Mouse (Mus musculus): ENCODE data around the gene Map10. TPM values are rescaled to one million over a fixed set of nuclear protein-coding genes. Genes with fewer than 3 reads are reported as not detected.

Gene Map10
- total and polyA plus RNA-seq, 3 experiments, result 1.5 to 5.9 (median 4.9) TPM

DNA sequence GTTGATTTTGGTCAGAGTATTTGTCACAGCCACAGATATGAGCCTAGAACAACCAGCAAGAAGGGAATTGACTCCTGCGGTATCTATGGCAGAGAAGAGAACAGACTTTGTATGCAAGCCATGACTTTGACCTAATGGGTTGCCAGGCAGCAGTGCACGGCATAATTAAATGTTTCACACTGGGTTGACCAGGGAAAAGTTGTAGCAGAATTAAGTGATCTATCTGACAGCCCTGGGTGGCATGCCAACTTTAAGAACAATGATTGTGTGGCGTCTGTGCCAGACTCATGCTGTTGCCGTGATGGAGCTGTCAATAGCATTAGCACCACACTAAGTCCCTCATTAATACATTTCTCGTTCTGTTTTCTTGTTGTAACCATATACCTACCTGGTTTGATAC lies 11.1 kb upstream of the Map10 start:
- no peaks in the 10 kb centered on the region for H3K79me2 ChIP-seq (replicated peaks; ENCODE audit: control insufficient read depth, insufficient read depth, low read length)
- no peak for DNase-seq
- no peaks in the 10 kb centered on the region; the same call in 1 of the 2 replicates for H3K4me1 ChIP-seq (ENCODE audit: control insufficient read depth, insufficient read depth, low read length)
- intact Hi-C loops (cut with DNase I), result no loop called here
- no peak overlapping the region for H3K4me3 ChIP-seq
- H3K27ac ChIP-seq, result no peak overlapping the region
- WGBS, result 70% methylated on average over 5 of the region's 5 CpGs
- H3K27me3 ChIP-seq (ENCODE audit: control insufficient read depth, insufficient read depth, low read length), result no peaks in the 10 kb centered on the region
- TF ChIP-seq CTCF (IDR thresholded peaks at IDR 0.05) (no peak), POLR2A (IDR thresholded peaks at IDR 0.05; ENCODE audit: insufficient read depth, low read depth, low read length) (no peak), EP300 (IDR thresholded peaks at IDR 0.05; ENCODE audit: insufficient read depth, low read depth, low read length) (no peak)
- H3K9ac ChIP-seq (ENCODE audit: low read depth, low read length), result no peak overlapping the region
- H3K36me3 ChIP-seq (ENCODE audit: control insufficient read depth, insufficient read depth, low read length), result no peaks in the 10 kb centered on the region

DNA sequence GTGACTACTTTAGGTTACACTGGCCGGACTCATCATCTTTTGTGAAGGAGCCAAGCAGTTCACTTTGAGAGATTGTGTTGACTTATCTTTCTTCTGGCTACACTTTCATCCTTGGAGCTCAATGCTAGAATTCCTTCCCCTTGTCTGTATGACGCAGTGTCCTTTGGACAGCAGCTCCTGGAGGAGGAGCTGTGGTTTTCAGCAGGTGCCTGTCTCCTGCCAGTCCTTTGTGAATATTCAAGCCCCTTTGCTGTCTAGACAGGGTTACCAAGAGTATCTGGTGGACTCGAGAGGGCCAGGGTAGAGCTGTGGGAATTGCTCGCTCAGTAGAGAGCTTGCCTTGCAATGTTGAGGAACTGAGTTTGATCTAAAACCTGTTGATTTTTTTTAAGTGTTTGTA lies 10.7 kb upstream of the Map10 start:
- no peaks in the 10 kb centered on the region for H3K79me2 ChIP-seq (replicated peaks; ENCODE audit: control insufficient read depth, insufficient read depth, low read length)
- WGBS, result 82% methylated on average over 4 of the region's 4 CpGs
- H3K27ac ChIP-seq, result no peak overlapping the region
- intact Hi-C loops (cut with DNase I), result no loop called here
- H3K4me3 ChIP-seq, result no peak overlapping the region
- H3K9ac ChIP-seq (ENCODE audit: low read depth, low read length), result no peak overlapping the region
- no peaks in the 10 kb centered on the region; the same call in 1 of the 2 replicates for H3K4me1 ChIP-seq (ENCODE audit: control insufficient read depth, insufficient read depth, low read length)
- no peak for DNase-seq
- no peaks in the 10 kb centered on the region for H3K36me3 ChIP-seq (ENCODE audit: control insufficient read depth, insufficient read depth, low read length)
- no peaks in the 10 kb centered on the region for H3K27me3 ChIP-seq (ENCODE audit: control insufficient read depth, insufficient read depth, low read length)
- TF ChIP-seq POLR2A (IDR thresholded peaks at IDR 0.05; ENCODE audit: insufficient read depth, low read depth, low read length), result no peak
- no peak for TF ChIP-seq EP300 (IDR thresholded peaks at IDR 0.05; ENCODE audit: insufficient read depth, low read depth, low read length)
- no peak for TF ChIP-seq CTCF (IDR thresholded peaks at IDR 0.05)

DNA sequence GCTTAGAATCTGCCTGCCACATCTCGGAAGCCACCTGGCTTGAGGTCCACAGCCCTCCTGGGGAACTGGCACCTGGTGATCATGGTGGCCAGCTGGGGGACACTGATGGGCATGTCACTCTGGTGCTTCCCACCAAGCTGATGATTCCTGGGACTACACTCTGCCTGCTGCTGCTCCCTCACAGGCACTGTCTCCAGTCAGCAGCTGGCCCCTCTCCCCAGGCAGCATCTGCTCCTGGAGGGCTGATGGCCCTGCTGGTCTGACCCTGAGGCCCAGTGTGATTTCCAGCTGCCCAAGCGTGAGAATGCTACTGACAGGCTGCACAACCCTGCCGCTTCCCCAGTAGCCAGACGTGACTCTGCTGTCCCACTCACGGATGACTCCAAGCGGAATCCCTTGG lies 9.2 kb upstream of the Map10 start:
- H3K9ac ChIP-seq (ENCODE audit: low read depth, low read length), result no peak overlapping the region
- WGBS, result 87% methylated on average over 6 of the region's 6 CpGs
- intact Hi-C loops (cut with DNase I), result loop anchor here (10.0 kb wide), 1 partner anchor 336 kb away; no protein-coding TSS in a partner anchor

DNA sequence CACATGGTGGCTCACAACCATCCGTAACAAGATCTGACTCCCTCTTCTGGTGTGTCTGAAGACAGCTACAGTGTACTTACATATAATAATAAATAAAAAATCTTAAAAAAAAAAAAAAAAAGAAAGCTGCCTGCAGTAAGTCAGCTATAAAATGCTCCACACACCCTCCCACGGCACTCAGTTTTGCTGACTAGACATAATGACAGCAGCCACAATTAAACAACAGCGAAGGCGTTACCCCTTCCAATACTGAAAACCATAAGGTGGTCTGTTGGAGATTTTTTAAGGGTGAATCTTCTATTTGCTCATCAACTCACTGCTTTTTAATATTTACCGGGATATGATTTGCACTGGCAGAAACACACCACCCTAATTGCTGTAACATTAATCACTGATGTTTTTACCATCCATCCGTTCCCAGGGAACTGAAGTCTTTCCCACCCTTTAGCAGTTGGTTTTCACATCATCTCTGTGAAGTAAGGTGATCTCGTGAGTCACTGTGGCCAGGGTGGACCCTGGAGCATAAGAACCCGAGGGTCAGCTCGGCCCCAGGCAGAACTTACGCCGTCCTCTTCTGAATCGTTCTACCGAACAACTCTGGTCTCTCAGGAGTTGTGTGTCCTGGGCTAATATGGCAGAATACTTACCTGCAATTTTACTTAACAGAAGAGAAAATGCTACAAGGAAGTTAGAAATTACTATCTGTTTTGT lies 7.5 kb upstream of the Map10 start:
- peak in 1 of 2 experiments; percentile 22 for DNase-seq
- TF ChIP-seq POLR2A (IDR thresholded peaks at IDR 0.05; ENCODE audit: insufficient read depth, low read depth, low read length) (no peak), CTCF (IDR thresholded peaks at IDR 0.05) (no peak), EP300 (IDR thresholded peaks at IDR 0.05; ENCODE audit: insufficient read depth, low read depth, low read length) (no peak)
- H3K79me2 ChIP-seq (replicated peaks; ENCODE audit: control insufficient read depth, insufficient read depth, low read length), result no peaks in the 10 kb centered on the region
- intact Hi-C loops (cut with DNase I), result loop anchor here (10.0 kb wide), 1 partner anchor 337 kb away; no protein-coding TSS in a partner anchor
- no peak overlapping the region for H3K4me3 ChIP-seq
- H3K36me3 ChIP-seq (ENCODE audit: control insufficient read depth, insufficient read depth, low read length), result no peaks in the 10 kb centered on the region
- peak overlapping the region; percentile 60; the same call in 1 of the 2 replicates for H3K27ac ChIP-seq
- no peak overlapping the region for H3K9ac ChIP-seq (ENCODE audit: low read depth, low read length)
- H3K27me3 ChIP-seq (ENCODE audit: control insufficient read depth, insufficient read depth, low read length), result no peaks in the 10 kb centered on the region
- H3K4me1 ChIP-seq (ENCODE audit: control insufficient read depth, insufficient read depth, low read length), result peaks cover 7% of the 10 kb centered on the region
- 71% methylated on average over 13 of the region's 13 CpGs for WGBS

More for the DNA sequence above, 9.2 kb upstream of the Map10 start:
- Histone ChIP-seq H3K36me3 (ENCODE audit: control insufficient read depth, insufficient read depth, low read length) (no peaks in the 10 kb centered on the region), H3K27ac (no peak overlapping the region), H3K4me3 (no peak overlapping the region), H3K79me2 (replicated peaks; ENCODE audit: control insufficient read depth, insufficient read depth, low read length) (no peaks in the 10 kb centered on the region), H3K27me3 (ENCODE audit: control insufficient read depth, insufficient read depth, low read length) (no peaks in the 10 kb centered on the region), H3K4me1 (ENCODE audit: control insufficient read depth, insufficient read depth, low read length) (peaks cover 3% of the 10 kb centered on the region)
- DNase-seq, result no peak
- TF ChIP-seq CTCF (IDR thresholded peaks at IDR 0.05), result no peak
- no peak for TF ChIP-seq POLR2A (IDR thresholded peaks at IDR 0.05; ENCODE audit: insufficient read depth, low read depth, low read length)
- TF ChIP-seq EP300 (IDR thresholded peaks at IDR 0.05; ENCODE audit: insufficient read depth, low read depth, low read length), result no peak

DNA sequence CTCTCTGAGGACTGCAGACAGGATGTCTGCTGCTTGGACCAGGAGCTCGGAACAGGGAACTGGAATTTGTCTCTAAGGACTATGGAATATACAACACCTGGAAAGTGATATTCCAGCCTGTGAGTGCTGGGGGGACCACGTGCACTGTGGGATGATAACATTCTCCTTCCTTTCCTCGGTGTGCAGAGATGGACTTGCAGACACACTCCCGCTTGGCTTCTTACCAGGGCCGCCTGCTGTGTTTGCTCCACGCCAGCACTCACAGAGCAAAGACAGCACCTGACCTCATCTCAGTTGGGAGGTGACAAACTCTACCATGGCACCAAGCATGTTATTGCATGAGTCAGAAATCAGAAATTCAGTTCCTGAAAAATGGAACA lies 7.0 kb upstream of the Map10 start:
- intact Hi-C loops (cut with DNase I), result loop anchor here (10.0 kb wide), 1 partner anchor 338 kb away; no protein-coding TSS in a partner anchor
- H3K36me3 ChIP-seq (ENCODE audit: control insufficient read depth, insufficient read depth, low read length), result no peaks in the 10 kb centered on the region
- no peaks in the 10 kb centered on the region for H3K27me3 ChIP-seq (ENCODE audit: control insufficient read depth, insufficient read depth, low read length)
- H3K79me2 ChIP-seq (replicated peaks; ENCODE audit: control insufficient read depth, insufficient read depth, low read length), result no peaks in the 10 kb centered on the region
- H3K9ac ChIP-seq (ENCODE audit: low read depth, low read length), result no peak overlapping the region
- peak; percentile 61 to 76 for DNase-seq
- peaks cover 7% of the 10 kb centered on the region for H3K4me1 ChIP-seq (ENCODE audit: control insufficient read depth, insufficient read depth, low read length)
- H3K27ac ChIP-seq, result peak overlapping the region; percentile 60
- H3K4me3 ChIP-seq, result no peak overlapping the region
- TF ChIP-seq EP300 (IDR thresholded peaks at IDR 0.05; ENCODE audit: insufficient read depth, low read depth, low read length) (peak; percentile 60; the same call in 1 of the 2 replicates), CTCF (IDR thresholded peaks at IDR 0.05) (no peak), POLR2A (IDR thresholded peaks at IDR 0.05; ENCODE audit: insufficient read depth, low read depth, low read length) (no peak)
- WGBS, result 28% methylated on average over 6 of the region's 6 CpGs
